Mouse (Mus musculus) heart, adult 2 months (tissue): ENCODE data around the gene Inca1. TPM values are rescaled to one million over a fixed set of nuclear protein-coding genes. Genes with fewer than 3 reads are reported as not detected.
A peak's percentile ranks its signal among the peaks of the same experiment; 100 is the strongest.

ENCODE experiments used
- DNase-seq, 2 experiments: peaks; one replicate each; pipeline ENCODE4 v3.0.0; 2021
- H3K27ac ChIP-seq: fragments of 200-600 bp; 2 replicates; pipeline ENCODE4 v1.8.1; 2022
- H3K27me3 ChIP-seq: fragments of 200-500 bp; 2 replicates; pipeline ENCODE4 v1.6.1; 2012; ENCODE audit warnings: mild to moderate bottlenecking, low read length, inconsistent platforms, mixed read lengths; ENCODE audit not compliant: control insufficient read depth, insufficient read depth
- H3K36me3 ChIP-seq: fragments of 200-500 bp; 2 replicates; pipeline ENCODE4 v1.6.1; 2012; ENCODE audit warnings: low read length, inconsistent platforms; ENCODE audit not compliant: control insufficient read depth, insufficient read depth
- H3K4me1 ChIP-seq: fragments of 200-500 bp; 2 replicates; pipeline ENCODE4 v1.6.1; 2011; ENCODE audit warnings: low read length; ENCODE audit not compliant: control insufficient read depth, insufficient read depth
- H3K4me3 ChIP-seq: fragments of 200-600 bp; 2 replicates; pipeline ENCODE4 v1.8.1; 2022
- H3K79me2 ChIP-seq: fragments of 200-500 bp; replicated peaks from 2 replicates; pipeline ENCODE4 v1.6.1; 2012; ENCODE audit warnings: mild to moderate bottlenecking, inconsistent platforms, low read length, moderate library complexity, mixed read lengths; ENCODE audit not compliant: control insufficient read depth, insufficient read depth
- H3K9ac ChIP-seq: fragments of 200-500 bp; 2 replicates; pipeline ENCODE4 v1.6.1; 2012; ENCODE audit warnings: low read depth, mild to moderate bottlenecking, control low read depth, inconsistent platforms, low read length, mixed read lengths
- CTCF ChIP-seq: fragments of 200-600 bp; IDR thresholded peaks from 2 replicates; pipeline ENCODE4 v1.8.1; 2022; ENCODE audit warnings: antibody characterized with exemption, mild to moderate bottlenecking, moderate library complexity
- EP300 ChIP-seq: fragments of 200-500 bp; IDR thresholded peaks from 2 replicates; pipeline ENCODE4 v1.6.1; 2011; ENCODE audit warnings: low read depth, low read length, control low read depth; ENCODE audit not compliant: insufficient read depth
- POLR2A ChIP-seq: fragments of 200-500 bp; IDR thresholded peaks from 2 replicates; pipeline ENCODE4 v1.6.1; 2011; ENCODE audit warnings: mild to moderate bottlenecking, low read depth, low read length, control low read depth; ENCODE audit not compliant: insufficient read depth
- WGBS: fragments of 180-500 bp; shearing (Covaris S2); methylation state at CpG from one replicate; pipeline ENCODE4 v1.1.7; 2018; 5-methylcytosine and 5-hydroxymethylcytosine counted together
- intact Hi-C: fragments of 180-260 bp; cut with DNase I; formaldehyde crosslinking; loops from one replicate; pipeline ENCODE4 v1.15.1; 2025
- polyA plus RNA-seq: library from polyadenylated mRNA; depleted of rRNA; stranded (reverse); fragments of >200 nt; gene quantifications from 2 replicates; pipeline ENCODE4 v1.2.3, GENCODE M21; 2012
- total RNA-seq, 2 experiments: library from RNA; stranded (reverse); gene quantifications; 2 replicates each; pipeline ENCODE4 v1.2.3; 2021

Gene Inca1
- total and polyA plus RNA-seq, 3 experiments = 4.6 to 6.9 (median 6.3) TPM

GRCm38 (mm10) chr11:70741603-70742002 is 41.6 kb upstream of the Inca1 start:
- Histone ChIP-seq H3K27ac (no peak overlapping the region), H3K79me2 (no peaks in the 10 kb centered on the region), H3K9ac (no peak overlapping the region), H3K4me3 (no peak overlapping the region), H3K27me3 (no peaks in the 10 kb centered on the region), H3K4me1 (no peaks in the 10 kb centered on the region), H3K36me3 (no peaks in the 10 kb centered on the region)
- intact Hi-C loops = no loop called here
- TF ChIP-seq POLR2A (no peak), EP300 (no peak), CTCF (no peak)
- DNase-seq = no peak
- 90% methylated on average over 3 of the region's 3 CpGs for WGBS

GRCm38 (mm10) chr11:70737749-70738148 is 37.8 kb upstream of the Inca1 start:
- H3K9ac ChIP-seq = no peak overlapping the region
- WGBS = 41% methylated on average over 5 of the region's 5 CpGs
- H3K36me3 ChIP-seq = no peaks in the 10 kb centered on the region
- no peaks in the 10 kb centered on the region for H3K27me3 ChIP-seq
- intact Hi-C loops = no loop called here
- 0 out of 2 replicates have a peak, but pooled peaks have one; percentile 14 for TF ChIP-seq POLR2A
- no peak for TF ChIP-seq CTCF
- no peak for DNase-seq
- H3K79me2 ChIP-seq = no peaks in the 10 kb centered on the region
- H3K4me3 ChIP-seq = no peak overlapping the region
- no peak overlapping the region for H3K27ac ChIP-seq
- H3K4me1 ChIP-seq = no peaks in the 10 kb centered on the region

GRCm38 (mm10) chr11:70733256-70733655 is 33.3 kb upstream of the Inca1 start:
- Histone ChIP-seq H3K4me3 (no peak overlapping the region), H3K27me3 (no peaks in the 10 kb centered on the region), H3K9ac (no peak overlapping the region), H3K79me2 (no peaks in the 10 kb centered on the region), H3K36me3 (no peaks in the 10 kb centered on the region), H3K27ac (no peak overlapping the region), H3K4me1 (no peaks in the 10 kb centered on the region)
- intact Hi-C loops = loop anchor here (5.0 kb wide), 1 partner anchor 41 kb away; no protein-coding TSS in a partner anchor
- TF ChIP-seq EP300 = no peak
- no peak for TF ChIP-seq POLR2A
- TF ChIP-seq CTCF = no peak
- 72% methylated on average over 5 of the region's 5 CpGs for WGBS
- DNase-seq = no peak

GRCm38 (mm10) chr11:70731178-70731577 is 31.2 kb upstream of the Inca1 start:
- Histone ChIP-seq H3K9ac (no peak overlapping the region; the same call in 1 of the 2 replicates), H3K79me2 (no peaks in the 10 kb centered on the region), H3K36me3 (no peaks in the 10 kb centered on the region; the same call in 1 of the 2 replicates), H3K4me3 (no peak overlapping the region), H3K27me3 (no peaks in the 10 kb centered on the region), H3K4me1 (no peaks in the 10 kb centered on the region), H3K27ac (no peak overlapping the region)
- DNase-seq = no peak
- intact Hi-C loops = loop anchor here (5.0 kb wide), 1 partner anchor 39 kb away; no protein-coding TSS in a partner anchor
- no peak for TF ChIP-seq POLR2A
- TF ChIP-seq EP300 = no peak
- no peak for TF ChIP-seq CTCF
- WGBS = 47% methylated on average over 5 of the region's 5 CpGs

GRCm38 (mm10) chr11:70730427-70731038 is 30.6 kb upstream of the Inca1 start:
- H3K27ac ChIP-seq = no peak overlapping the region
- H3K9ac ChIP-seq = no peak overlapping the region
- no peaks in the 10 kb centered on the region for H3K4me1 ChIP-seq
- no peaks in the 10 kb centered on the region for H3K79me2 ChIP-seq
- H3K36me3 ChIP-seq = no peaks in the 10 kb centered on the region; the same call in 1 of the 2 replicates
- TF ChIP-seq POLR2A (no peak), EP300 (no peak), CTCF (no peak)
- no peak overlapping the region for H3K4me3 ChIP-seq
- H3K27me3 ChIP-seq = no peaks in the 10 kb centered on the region
- DNase-seq = no peak
- intact Hi-C loops = loop anchor here (5.0 kb wide), 1 partner anchor 38 kb away; no protein-coding TSS in a partner anchor
- 80% methylated on average over 9 of the region's 9 CpGs for WGBS

- no peaks in the 10 kb centered on the region for H3K27me3 ChIP-seq
- no peaks in the 10 kb centered on the region; the same call in 1 of the 2 replicates for H3K36me3 ChIP-seq
- no peaks in the 10 kb centered on the region for H3K79me2 ChIP-seq
- no peaks in the 10 kb centered on the region for H3K4me1 ChIP-seq
- WGBS = 78% methylated on average over 5 of the region's 5 CpGs
- intact Hi-C loops = no loop called here
- H3K27ac ChIP-seq = no peak overlapping the region
- DNase-seq = peak in 1 of 2 experiments; percentile 12
- H3K4me3 ChIP-seq = no peak overlapping the region
- TF ChIP-seq POLR2A (no peak), CTCF (no peak), EP300 (no peak)
- H3K9ac ChIP-seq = no peak overlapping the region
Measured at GRCm38 (mm10) chr11:70727385-70727784, 27.4 kb upstream of the Inca1 start.
